Mouse (Mus musculus) stomach, postnatal 0 days (tissue): ENCODE measurements around the gene Cep104.

Source experiments
- CTCF ChIP-seq: IDR thresholded peaks from 2 replicates; pipeline ENCODE4 v1.5.1; 2016; ENCODE audit warnings: antibody characterized with exemption, low read depth, mild to moderate bottlenecking, moderate library complexity
- EP300 ChIP-seq: optimal IDR thresholded peaks from 2 replicates; pipeline ENCODE3; 2016; ENCODE audit warnings: antibody characterized with exemption

GRCm38 (mm10) chr4:154051401-154051800, 76.4 kb downstream of the Cep104 start:
- TF ChIP-seq EP300 (no peak), CTCF (no peak)
